Mouse (Mus musculus) adrenal gland, adult (tissue): ENCODE data around the gene Smarcb1.
A peak's percentile ranks its signal among the peaks of the same experiment; 100 is the strongest.

ENCODE experiments used
- DNase-seq, 2 experiments: peaks; one replicate each; pipeline ENCODE4 v3.0.0; 2022 to 2023; ENCODE audit warnings: low spot score in 1 of 2; ENCODE audit not compliant: inconsistent age in 2 of 2

The Smarcb1 gene

GRCm38 (mm10) chr10:75859107-75859746, 62.2 kb downstream of the Smarcb1 start:
- peak; percentile 52 to 80 for DNase-seq

GRCm38 (mm10) chr10:75857598-75857997, 63.8 kb downstream of the Smarcb1 start:
- DNase-seq, result peak in 1 of 2 experiments; percentile 33

GRCm38 (mm10) chr10:75856976-75857375, 64.4 kb downstream of the Smarcb1 start:
- DNase-seq, result peak in 1 of 2 experiments; percentile 19

GRCm38 (mm10) chr10:75856155-75856907, 65.1 kb downstream of the Smarcb1 start:
- DNase-seq, result peak in 1 of 2 experiments; percentile 19

- DNase-seq, result no peak
Measured at GRCm38 (mm10) chr10:75855416-75855981, 65.9 kb downstream of the Smarcb1 start.

- DNase-seq, result peak in 1 of 2 experiments; percentile 16
Measured at GRCm38 (mm10) chr10:75854791-75855190, 66.6 kb downstream of the Smarcb1 start.

- DNase-seq, result no peak
Measured at GRCm38 (mm10) chr10:75854096-75854495, 67.3 kb downstream of the Smarcb1 start.

- DNase-seq, result peak; percentile 84 to 95
Measured at GRCm38 (mm10) chr10:75853452-75853851, 68.0 kb downstream of the Smarcb1 start.

- DNase-seq, result no peak
Measured at GRCm38 (mm10) chr10:75852539-75853125, 68.8 kb downstream of the Smarcb1 start.

- DNase-seq, result no peak
Measured at GRCm38 (mm10) chr10:75851681-75852080, 69.7 kb downstream of the Smarcb1 start.

- no peak for DNase-seq
Measured at GRCm38 (mm10) chr10:75851076-75851475, 70.3 kb downstream of the Smarcb1 start.

GRCm38 (mm10) chr10:75848382-75848781, 73.0 kb downstream of the Smarcb1 start:
- no peak for DNase-seq
